Mouse (Mus musculus) liver, adult 2 months (tissue): ENCODE results near the gene Morn4.

Experiments used
- CTCF ChIP-seq: fragments of 200-500 bp; IDR thresholded peaks from 2 replicates; pipeline ENCODE4 v1.5.1; 2011; ENCODE audit warnings: low read depth, low read length, control low read depth
- POLR2A ChIP-seq: fragments of 200-500 bp; IDR thresholded peaks from 2 replicates; pipeline ENCODE4 v1.6.1; 2011; ENCODE audit warnings: low read length, control low read depth; ENCODE audit not compliant: insufficient read depth; ENCODE audit errors: extremely low read depth

DNA sequence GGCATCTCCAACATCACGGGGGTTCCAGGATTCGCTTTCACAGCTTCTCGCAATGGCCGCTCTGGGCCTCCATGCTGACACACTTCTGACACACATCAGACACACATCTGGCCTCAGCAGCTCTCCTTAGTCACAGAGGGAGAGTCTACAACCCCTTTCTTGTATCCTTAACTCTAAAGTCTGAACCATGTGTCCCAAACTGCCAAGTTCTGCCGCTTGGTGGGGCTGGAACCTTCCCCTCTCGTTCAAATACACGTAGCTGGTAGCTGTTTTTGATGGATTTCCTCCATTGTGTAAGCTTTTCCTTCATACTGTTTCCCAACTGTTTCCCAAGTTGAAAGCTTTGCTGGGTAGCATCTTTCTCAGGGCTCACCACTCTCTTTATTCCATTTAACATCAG, 14.9 kb downstream of the Morn4 start:
- no peak for TF ChIP-seq POLR2A
- TF ChIP-seq CTCF = peak; percentile 27; the same call in 1 of the 2 replicates
